Mouse (Mus musculus): ENCODE results near the gene Rnf111. TPM values are rescaled to one million over a fixed set of nuclear protein-coding genes. Genes with fewer than 3 reads are reported as not detected.

Rnf111 gene
- total RNA-seq, 4 experiments from 2014 or later, result 16.2 to 21.6 (median 19.5) TPM

DNA sequence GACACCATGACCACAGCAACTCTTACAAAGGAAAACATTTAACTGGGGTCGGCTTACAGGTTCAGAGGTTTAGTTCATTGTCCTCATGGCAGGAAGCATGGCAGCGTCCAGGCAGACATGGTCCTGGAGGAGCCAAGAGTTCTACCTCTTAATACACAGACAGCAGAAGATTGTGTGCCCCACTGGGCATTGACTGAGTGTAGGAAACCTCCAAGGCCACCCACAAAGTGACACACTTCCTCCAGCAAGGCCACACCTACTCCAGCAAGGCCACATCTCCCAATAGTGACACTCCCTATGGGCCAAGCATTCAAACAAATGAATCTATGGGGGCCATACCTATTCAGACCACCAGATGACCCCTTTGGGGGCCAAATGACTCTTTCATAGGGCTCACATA is 107.4 kb downstream of the Rnf111 start:
- DNase-seq (ENCODE audit: low spot score), result no peak

DNA sequence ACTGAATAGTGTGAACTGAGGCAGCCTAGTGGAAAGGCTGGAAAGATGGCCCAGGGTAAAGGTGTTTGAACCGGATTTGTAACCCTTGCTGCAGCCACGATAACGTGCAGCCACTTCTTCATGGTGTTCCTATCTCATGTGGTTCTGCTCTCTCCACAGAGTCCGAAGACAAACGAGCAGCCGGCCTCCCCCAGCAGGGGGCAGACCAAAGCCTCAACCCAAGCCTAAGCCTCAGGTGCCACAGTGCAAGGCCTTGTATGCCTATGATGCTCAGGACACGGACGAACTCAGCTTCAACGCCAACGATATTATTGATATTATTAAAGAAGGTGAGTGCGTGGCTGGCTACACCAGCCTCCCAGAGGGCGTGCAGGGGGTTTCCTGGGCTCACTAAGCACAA is 107.9 kb downstream of the Rnf111 start:
- DNase-seq (ENCODE audit: low spot score), result no peak

DNA sequence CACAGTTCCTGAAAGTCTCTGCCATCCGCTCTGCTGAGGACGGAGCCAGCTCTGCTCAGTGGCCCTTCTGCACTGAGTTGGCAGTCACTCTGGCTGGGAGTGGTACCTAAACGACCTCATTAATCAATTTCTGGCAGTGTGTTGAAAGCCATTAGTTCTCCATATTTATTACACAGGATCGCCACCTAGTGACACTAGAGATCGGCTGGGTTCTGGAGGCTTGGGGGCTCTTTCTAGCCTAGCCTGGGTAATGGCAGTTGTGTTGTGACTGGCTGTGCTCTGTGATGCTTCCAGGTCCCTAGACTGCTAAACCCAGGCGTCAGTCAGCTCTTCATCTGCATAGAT is 111.0 kb downstream of the Rnf111 start:
- DNase-seq (ENCODE audit: low spot score), result peak; percentile 23

DNA sequence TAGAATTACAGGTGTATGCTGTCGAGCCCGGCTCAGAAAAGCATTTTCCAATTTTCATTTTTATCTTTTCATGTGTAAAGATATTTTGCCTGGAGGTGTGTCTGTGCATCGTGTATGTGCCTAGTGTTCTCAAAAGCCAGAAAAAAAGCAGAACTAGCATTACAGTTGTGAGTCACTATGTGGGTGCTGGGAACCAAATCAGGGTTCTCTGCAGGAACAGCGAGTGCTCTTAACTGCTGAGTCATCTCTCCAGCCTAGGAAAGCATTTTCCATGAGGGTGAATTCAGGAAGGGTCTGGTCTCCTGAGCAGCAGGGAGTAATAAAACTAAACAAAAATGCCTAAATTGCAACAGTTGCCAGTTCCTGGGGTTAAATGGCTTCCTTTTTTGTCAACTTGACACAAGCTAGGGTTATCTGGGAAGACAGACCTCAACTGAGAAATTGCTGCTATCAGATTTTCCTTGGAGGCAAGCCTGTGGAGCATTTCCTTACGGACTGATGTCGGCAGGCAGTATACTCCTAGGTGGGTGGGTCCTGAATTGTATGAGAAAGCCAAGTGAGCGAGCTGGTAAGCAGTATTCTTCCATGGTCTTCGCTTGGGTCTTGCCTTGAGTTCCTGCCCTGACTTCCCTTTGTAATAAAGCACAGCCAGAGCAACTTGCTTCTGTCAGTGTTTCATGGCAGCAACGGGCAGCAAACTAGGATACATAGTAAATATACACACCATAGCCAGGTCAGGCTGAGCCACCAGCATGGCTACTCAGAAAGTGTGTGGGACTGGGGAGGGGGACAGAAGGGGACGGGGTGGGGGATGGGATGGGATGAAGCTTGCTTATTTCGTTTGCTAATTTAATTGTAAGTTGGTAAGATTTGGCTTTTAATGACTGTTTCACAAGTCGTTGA is 111.6 kb downstream of the Rnf111 start:
- DNase-seq (ENCODE audit: low spot score), result no peak

DNA sequence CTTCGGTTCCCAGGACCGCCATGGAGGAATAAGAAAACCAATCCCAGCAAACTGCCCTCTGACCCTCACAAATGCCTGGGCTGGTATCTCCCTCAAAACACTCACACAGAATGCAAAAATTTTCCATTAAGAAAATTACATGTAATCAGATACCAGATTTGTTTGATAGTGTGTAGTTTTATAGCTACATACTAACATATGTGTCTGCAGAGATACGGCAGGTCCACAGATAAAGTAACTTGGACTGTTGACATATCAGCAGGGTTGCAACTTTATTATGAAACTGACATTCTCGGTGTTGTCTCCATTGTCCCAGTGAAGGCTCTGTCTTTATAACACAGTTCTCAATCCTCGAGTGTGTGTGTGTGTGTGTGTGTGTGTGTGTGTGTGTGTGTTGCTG is 112.5 kb downstream of the Rnf111 start:
- no peak for DNase-seq (ENCODE audit: low spot score)

DNA sequence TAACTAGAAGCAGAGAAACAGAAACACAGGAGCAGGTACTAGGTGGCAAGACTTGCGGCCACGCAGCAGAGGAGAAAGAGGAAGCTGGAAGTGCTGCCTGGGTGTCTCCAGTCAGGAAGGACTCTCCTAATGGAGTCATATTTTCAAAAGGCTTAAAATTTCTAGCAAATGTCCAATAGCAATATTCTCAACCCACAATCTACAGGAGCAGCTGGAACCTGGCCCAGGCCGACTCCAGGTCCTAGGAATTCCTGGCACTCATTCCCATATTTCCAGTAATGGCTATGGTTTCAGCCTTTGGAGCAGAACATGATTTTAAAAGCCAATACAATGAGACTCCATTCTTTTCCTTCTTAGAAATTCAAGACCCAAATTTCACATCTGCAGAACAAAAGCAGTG is 114.0 kb downstream of the Rnf111 start:
- DNase-seq (ENCODE audit: low spot score), result no peak

DNA sequence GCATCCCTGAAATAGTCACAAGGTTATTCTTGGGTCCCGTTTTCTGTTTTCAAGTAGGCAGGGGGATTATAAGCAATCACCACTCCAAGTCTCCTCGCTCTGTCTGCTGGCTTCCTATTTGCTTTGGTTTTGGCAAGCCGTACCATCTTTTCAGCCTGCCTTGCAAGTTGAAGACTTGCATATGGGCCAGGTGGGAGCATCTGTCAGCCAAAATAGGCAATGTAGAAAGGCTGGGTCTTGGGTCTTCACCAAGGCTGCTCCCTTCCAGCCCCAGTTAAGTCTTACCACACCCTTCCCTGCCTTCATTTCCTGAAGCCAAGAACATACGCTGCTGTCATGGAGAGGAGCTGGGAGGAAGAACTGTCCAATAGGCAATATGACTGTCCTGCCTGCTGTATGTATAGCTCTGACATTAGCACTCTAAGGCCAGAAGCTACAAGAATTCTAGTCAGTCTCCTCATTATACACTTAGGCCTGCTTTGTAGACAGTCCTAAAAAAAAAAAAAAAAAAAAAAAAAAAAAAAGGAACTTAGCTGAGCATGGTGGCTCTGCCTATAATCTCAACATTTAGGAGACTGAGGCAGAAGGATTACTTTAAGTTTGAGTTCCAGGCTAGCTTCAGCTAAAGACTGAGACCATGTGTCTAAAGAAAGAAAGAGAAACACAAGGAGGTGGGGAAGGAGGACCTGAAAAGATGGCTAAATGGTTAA is 116.0 kb downstream of the Rnf111 start:
- DNase-seq (ENCODE audit: low spot score), result no peak

DNA sequence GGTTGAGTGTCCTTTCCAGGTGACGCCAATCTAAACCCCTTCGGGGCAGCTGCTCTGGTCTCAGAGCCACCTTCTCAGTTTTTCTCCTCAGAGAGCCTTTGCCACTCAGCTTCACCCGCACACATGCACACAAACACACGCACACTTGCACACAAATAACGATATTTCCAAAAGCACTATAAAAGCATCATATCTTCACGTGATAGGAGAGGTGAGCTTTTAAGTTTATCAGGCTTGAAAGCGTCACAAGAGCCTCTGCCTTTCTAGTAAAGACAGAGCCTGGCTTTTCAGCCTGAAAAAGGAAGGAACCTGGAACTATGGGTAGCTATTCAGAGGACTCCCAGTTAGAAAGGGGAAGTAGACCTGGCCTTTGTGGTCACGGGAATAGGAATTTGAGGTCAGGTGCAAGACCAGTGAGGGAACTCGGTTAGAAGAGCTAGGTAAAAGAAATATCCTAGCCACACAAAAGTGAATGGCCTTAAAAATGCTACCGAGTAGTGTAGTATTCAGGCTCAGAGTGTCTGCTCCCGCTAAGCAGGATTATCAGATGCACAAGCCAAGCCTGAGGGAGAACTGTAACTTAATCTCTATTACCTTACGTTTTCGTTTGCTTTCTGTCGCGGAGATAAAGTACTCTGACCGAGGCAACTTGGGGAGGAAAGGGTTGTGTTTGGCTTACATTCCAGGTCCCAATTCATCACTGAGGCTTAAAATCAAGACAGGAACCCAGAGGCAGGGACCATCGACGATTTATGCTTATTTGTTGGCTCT is 118.4 kb downstream of the Rnf111 start:
- DNase-seq (ENCODE audit: low spot score), result no peak

DNA sequence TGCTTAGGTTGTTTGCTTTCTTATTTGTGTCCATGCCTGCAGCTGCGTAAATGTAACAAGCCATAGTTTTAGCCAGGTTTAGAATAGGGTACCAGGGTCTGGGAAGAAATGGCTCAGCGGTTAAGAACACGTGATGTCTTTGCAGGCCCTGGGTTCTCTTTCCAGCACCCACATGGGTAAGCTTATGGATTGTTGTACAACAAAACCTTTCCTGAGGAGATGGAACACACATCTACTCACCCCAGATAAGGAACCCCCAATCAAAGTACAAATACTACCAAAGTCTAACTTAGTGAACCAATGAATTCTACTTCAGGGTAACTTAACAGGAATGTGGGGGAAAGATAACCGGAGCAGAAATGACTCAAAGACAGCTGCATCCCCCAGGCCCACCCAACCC is 119.0 kb downstream of the Rnf111 start:
- no peak for DNase-seq (ENCODE audit: low spot score)

DNA sequence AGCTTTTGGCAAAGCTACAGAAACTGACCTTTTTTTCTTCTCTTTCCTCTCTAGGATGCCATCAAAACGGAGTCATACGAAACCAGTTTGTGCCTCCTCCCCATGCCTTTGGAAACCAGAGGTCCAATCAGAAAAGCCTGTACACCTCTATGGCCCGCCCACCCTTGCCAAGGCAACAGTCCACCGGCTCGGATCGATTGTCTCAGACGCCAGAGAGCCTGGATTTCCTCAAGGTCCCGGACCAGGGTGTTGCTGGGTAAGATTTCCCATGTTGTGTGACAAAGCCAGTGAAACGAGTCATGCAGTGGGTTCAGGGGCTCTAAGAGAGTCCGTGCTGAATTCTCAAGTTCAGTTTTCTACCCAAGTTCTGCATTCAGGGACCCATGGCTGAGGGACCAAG is 119.8 kb downstream of the Rnf111 start:
- DNase-seq (ENCODE audit: low spot score), result no peak

DNA sequence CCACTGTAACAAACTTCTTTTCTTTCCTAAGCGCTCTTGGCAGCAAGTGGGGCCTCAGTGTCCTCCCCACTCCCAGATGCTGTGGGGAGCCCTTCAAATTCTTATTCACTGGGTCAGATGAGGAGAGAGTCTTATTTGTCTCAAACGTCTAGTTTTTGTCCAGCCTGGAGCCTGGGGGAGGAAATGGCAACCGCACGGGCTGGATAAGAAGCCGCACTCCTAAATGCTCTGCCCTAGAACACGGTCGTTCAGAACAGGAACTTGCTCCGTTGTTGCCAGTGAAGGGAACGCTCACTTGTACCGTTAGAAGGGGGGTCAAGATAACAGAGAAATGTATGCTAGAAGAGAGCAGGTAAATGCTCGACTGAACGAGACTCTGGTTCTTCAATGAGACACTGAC is 121.4 kb downstream of the Rnf111 start:
- peak; percentile 31 for DNase-seq (ENCODE audit: low spot score)

DNA sequence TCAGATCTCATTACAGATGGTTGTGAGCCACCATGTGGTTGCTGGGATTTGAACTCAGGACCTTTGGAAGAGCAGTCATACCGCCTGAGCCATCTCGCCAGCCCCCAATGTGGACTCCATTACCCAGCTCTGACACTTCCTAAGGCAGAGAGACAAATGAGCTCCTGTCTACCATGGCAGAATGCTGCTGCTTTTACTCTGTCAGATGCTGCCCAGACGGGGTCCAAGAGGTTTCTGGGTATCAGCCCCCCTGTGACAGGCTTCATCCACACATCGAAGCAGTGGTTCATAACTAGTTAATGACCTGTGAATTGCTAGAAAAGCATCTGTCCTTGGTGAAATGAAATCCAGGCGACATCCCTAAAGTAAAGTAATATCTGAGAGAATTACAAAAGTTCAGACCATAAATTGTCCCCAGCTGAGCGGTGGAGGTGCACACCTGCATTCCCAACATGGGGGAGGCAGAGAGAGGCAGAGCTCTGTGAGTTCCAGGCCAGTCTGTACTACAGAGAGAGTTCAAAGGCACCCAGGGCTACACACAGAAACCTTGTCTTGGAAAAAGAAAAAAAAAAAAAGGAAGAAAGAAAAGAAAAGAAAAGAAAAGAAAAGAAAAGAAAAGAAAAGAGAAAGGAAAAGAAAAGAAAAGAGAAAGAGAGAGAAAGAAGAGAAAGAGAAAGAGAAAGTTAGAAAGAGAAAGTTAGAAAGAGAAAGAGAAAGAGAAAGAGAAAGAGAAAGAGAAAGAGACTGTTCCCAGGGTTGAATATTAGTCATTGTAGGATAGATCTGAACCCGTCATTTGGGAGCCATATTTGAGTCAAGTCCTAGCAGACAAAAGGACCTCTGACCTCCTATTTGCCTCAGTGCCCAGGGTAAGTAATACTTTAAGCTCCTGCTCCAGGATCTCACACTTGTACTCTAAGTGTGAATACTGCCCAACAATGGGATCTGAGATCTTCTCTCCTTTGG is 123.7 kb downstream of the Rnf111 start:
- DNase-seq (ENCODE audit: low spot score), result no peak

Small RNAs within 50 kb of the gene (microRNA-seq; reads per million reads assigned to microRNA genes)
- gene Mir5626, result not detected

Other genes with a start within 250 kb of the Rnf111 start
- gene Ccnb2, start 82.2 kb downstream of the Rnf111 start, total RNA-seq (2022), result 1 to 10 TPM in 1 of 4 experiments, under 1 TPM in 3; 0.41 to 1.0 (median 0.53) TPM
- gene Sltm, start 39.0 kb upstream of the Rnf111 start, total RNA-seq (2022), result 10 to 100 TPM; 16.0 to 23.0 (median 19.9) TPM
- under 1 TPM in 3 of 4 experiments, not detected in 1; 0.27 to 0.62 (median 0.38) TPM for gene Gm10642, start 152.5 kb upstream of the Rnf111 start, total RNA-seq (2022)
- 10 to 100 TPM; 32.6 to 36.5 (median 33.9) TPM for gene Mindy2, start 153.4 kb upstream of the Rnf111 start, total RNA-seq (2022)
- 10 to 100 TPM; 33.3 to 40.0 (median 36.2) TPM for gene Adam10, start 175.3 kb upstream of the Rnf111 start, total RNA-seq (2022)

All from heart, adult 8-10 months (tissue).